Mouse (Mus musculus): Measurements from ENCODE around the gene Rbms3. TPM values are rescaled to one million over a fixed set of nuclear protein-coding genes. Genes with fewer than 3 reads are reported as not detected.

The Rbms3 gene
- total RNA-seq, 1 experiment = 2.2 TPM

DNA sequence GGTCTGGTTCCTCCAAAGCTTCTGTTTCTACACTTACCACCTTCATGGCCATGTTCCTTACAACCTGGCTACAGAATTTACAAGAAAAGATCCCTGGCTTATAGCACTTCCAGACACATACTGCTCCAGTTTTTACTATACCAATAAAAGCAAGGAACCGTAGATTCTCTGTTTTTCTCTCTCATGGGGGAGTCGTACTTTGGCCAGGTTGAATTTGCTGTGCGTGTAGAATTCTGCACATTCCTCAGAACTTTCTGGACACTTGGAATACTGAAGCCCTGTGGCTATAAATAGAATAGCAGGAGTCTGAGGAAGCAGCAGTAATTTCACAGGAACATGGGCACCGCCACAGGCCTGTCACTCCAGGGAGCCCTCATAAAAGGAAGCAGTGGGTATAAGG, 766.1 kb downstream of the Rbms3 start:
- in situ Hi-C loops (cut with MboI; ENCODE audit: low sequenced_read_pairs in 2 of 2, unreplicated experiment in 2 of 2) = no loop called here
- H3K27ac ChIP-seq (ENCODE audit: insufficient read depth, low read depth, low read length, poor library complexity, severe bottlenecking) = no peak overlapping the region

DNA sequence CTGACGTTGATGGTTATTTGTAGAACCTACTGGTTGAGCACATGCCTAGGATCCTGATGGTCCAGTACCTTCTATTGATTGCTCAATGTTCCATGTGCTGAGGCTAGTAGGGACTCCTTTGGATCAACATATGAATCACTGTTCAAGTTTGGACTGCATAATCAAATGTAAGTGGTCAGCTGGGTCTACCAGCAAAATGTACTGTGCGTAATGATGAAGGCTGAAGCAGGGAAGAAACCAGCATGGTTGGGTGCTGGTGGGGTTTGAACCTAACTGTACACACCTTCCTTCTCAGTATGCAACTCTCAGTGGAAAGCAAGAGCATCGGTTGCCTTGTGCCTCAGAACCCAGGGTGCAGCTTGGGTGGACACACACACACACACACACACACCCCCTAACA, 767.4 kb downstream of the Rbms3 start:
- Histone ChIP-seq H3K4me3 (ENCODE audit: insufficient read depth in 1 of 2, low read depth in 1 of 2, low read length in 2 of 2, poor library complexity in 1 of 2, severe bottlenecking in 1 of 2) (no peak overlapping the region), H3K36me3 (ENCODE audit: control insufficient read depth, insufficient read depth, low read length, poor library complexity, severe bottlenecking) (no peaks in the 10 kb centered on the region), H3K27ac (ENCODE audit: insufficient read depth, low read depth, low read length, poor library complexity, severe bottlenecking) (no peak overlapping the region), H3K4me1 (ENCODE audit: control insufficient read depth in 2 of 2, insufficient read depth in 2 of 2, low read length in 2 of 2, poor library complexity in 1 of 2) (no peaks in the 10 kb centered on the region), H3K9ac (ENCODE audit: insufficient read depth, low read depth, low read length, poor library complexity, severe bottlenecking) (no peak overlapping the region), H3K9me3 (ENCODE audit: control insufficient read depth, insufficient read depth, low read depth, low read length) (no peaks in the 10 kb centered on the region)
- in situ Hi-C loops (cut with MboI; ENCODE audit: low sequenced_read_pairs in 2 of 2, unreplicated experiment in 2 of 2) = no loop called here
- TF ChIP-seq CHD2 (IDR thresholded peaks at IDR 0.05; ENCODE audit: low read depth, low read length) (no peak), MAFK (IDR thresholded peaks at IDR 0.05; ENCODE audit: insufficient read depth, low read depth, low read length) (no peak), ZNF384 (IDR thresholded peaks at IDR 0.05; ENCODE audit: low read depth, low read length) (no peak), ZC3H11A (IDR thresholded peaks at IDR 0.05; ENCODE audit: borderline replicate concordance, low read depth, low read length) (no peak), HCFC1 (IDR thresholded peaks at IDR 0.05; ENCODE audit: borderline replicate concordance, insufficient read depth, low read length) (no peak)
- DNase-seq (ENCODE audit: low read depth, low spot score) = no peak

More for the DNA sequence above, 766.1 kb downstream of the Rbms3 start:
- Histone ChIP-seq H3K36me3 (ENCODE audit: control insufficient read depth, insufficient read depth, low read length, poor library complexity, severe bottlenecking) (no peaks in the 10 kb centered on the region), H3K4me1 (ENCODE audit: control insufficient read depth in 2 of 2, insufficient read depth in 2 of 2, low read length in 2 of 2, poor library complexity in 1 of 2) (no peaks in the 10 kb centered on the region), H3K9ac (ENCODE audit: insufficient read depth, low read depth, low read length, poor library complexity, severe bottlenecking) (no peak overlapping the region), H3K4me3 (ENCODE audit: insufficient read depth in 1 of 2, low read depth in 1 of 2, low read length in 2 of 2, poor library complexity in 1 of 2, severe bottlenecking in 1 of 2) (no peak overlapping the region), H3K9me3 (ENCODE audit: control insufficient read depth, insufficient read depth, low read depth, low read length) (no peaks in the 10 kb centered on the region)
- DNase-seq (ENCODE audit: low read depth, low spot score) = no peak
- TF ChIP-seq HCFC1 (IDR thresholded peaks at IDR 0.05; ENCODE audit: borderline replicate concordance, insufficient read depth, low read length) = no peak
- no peak for TF ChIP-seq CHD2 (IDR thresholded peaks at IDR 0.05; ENCODE audit: low read depth, low read length)
- no peak for TF ChIP-seq ZNF384 (IDR thresholded peaks at IDR 0.05; ENCODE audit: low read depth, low read length)
- no peak for TF ChIP-seq MAFK (IDR thresholded peaks at IDR 0.05; ENCODE audit: insufficient read depth, low read depth, low read length)
- no peak for TF ChIP-seq ZC3H11A (IDR thresholded peaks at IDR 0.05; ENCODE audit: borderline replicate concordance, low read depth, low read length)

DNA sequence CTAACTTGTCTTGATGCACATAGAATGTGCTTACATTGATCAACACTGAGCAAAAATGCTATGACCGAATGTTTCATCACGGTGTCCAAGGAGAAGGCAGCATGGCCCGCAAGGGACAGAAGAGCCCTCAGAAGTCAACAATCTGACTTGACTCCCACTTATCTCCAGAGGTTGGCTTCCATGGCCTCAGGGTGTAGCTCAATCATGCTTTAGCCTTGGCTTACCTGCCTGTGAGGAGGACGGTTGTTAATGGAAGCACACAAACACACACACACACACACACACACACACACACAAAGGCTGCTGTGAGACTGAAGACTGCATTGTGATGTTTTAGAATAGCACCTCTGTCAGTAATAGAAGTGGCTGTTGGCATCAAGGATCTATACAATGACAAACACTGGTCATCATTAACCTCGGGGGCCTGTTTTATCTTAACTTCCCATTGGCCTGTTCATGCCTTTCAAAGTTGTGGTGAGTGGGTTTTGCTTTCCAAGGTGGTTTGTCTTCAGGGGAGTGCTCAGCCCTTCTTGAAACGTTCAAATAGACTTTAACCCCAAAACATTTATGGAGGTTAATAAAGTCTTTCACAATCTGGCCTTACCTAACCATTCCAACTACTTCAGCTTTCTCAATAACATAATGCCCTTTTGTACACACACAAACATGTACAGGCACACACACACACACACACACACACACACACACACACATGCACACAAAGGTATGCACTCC, 771.7 kb downstream of the Rbms3 start:
- H3K4me3 ChIP-seq (ENCODE audit: insufficient read depth in 1 of 2, low read depth in 1 of 2, low read length in 2 of 2, poor library complexity in 1 of 2, severe bottlenecking in 1 of 2) = no peak overlapping the region
- H3K27ac ChIP-seq (ENCODE audit: insufficient read depth, low read depth, low read length, poor library complexity, severe bottlenecking) = no peak overlapping the region
- no peak for DNase-seq (ENCODE audit: low read depth, low spot score)
- H3K4me1 ChIP-seq (ENCODE audit: control insufficient read depth in 2 of 2, insufficient read depth in 2 of 2, low read length in 2 of 2, poor library complexity in 1 of 2) = no peaks in the 10 kb centered on the region
- in situ Hi-C loops (cut with MboI; ENCODE audit: low sequenced_read_pairs in 2 of 2, unreplicated experiment in 2 of 2) = no loop called here
- H3K9me3 ChIP-seq (ENCODE audit: control insufficient read depth, insufficient read depth, low read depth, low read length) = no peaks in the 10 kb centered on the region
- no peak for TF ChIP-seq MAFK (IDR thresholded peaks at IDR 0.05; ENCODE audit: insufficient read depth, low read depth, low read length)
- no peak for TF ChIP-seq ZNF384 (IDR thresholded peaks at IDR 0.05; ENCODE audit: low read depth, low read length)
- TF ChIP-seq HCFC1 (IDR thresholded peaks at IDR 0.05; ENCODE audit: borderline replicate concordance, insufficient read depth, low read length) = no peak
- TF ChIP-seq ZC3H11A (IDR thresholded peaks at IDR 0.05; ENCODE audit: borderline replicate concordance, low read depth, low read length) = no peak
- TF ChIP-seq CHD2 (IDR thresholded peaks at IDR 0.05; ENCODE audit: low read depth, low read length) = no peak
- H3K36me3 ChIP-seq (ENCODE audit: control insufficient read depth, insufficient read depth, low read length, poor library complexity, severe bottlenecking) = no peaks in the 10 kb centered on the region
- no peak overlapping the region for H3K9ac ChIP-seq (ENCODE audit: insufficient read depth, low read depth, low read length, poor library complexity, severe bottlenecking)

DNA sequence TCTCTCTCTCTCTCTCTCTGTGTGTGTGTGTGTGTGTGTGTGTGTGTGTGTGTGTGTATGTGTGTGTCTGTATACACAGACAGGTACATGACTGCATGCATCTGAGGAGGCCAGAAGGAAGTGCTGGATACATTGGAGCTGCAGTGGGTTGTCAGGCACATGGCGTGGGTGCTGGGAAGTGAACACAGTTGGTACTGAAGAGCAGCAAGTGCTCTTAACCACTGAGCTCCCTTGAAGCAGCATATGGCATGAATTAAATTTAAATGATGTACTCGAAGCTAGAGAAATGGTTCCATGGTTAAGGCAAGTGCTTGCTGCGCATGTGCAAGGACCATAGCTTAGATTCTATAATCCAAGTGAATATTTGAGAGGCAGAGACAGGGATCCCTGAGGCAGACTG, 772.6 kb downstream of the Rbms3 start:
- DNase-seq (ENCODE audit: low read depth, low spot score) = no peak
- Histone ChIP-seq H3K4me1 (ENCODE audit: control insufficient read depth in 2 of 2, insufficient read depth in 2 of 2, low read length in 2 of 2, poor library complexity in 1 of 2) (no peaks in the 10 kb centered on the region), H3K27ac (ENCODE audit: insufficient read depth, low read depth, low read length, poor library complexity, severe bottlenecking) (no peak overlapping the region), H3K4me3 (ENCODE audit: insufficient read depth in 1 of 2, low read depth in 1 of 2, low read length in 2 of 2, poor library complexity in 1 of 2, severe bottlenecking in 1 of 2) (no peak overlapping the region), H3K9ac (ENCODE audit: insufficient read depth, low read depth, low read length, poor library complexity, severe bottlenecking) (no peak overlapping the region), H3K36me3 (ENCODE audit: control insufficient read depth, insufficient read depth, low read length, poor library complexity, severe bottlenecking) (no peaks in the 10 kb centered on the region), H3K9me3 (ENCODE audit: control insufficient read depth, insufficient read depth, low read depth, low read length) (no peaks in the 10 kb centered on the region)
- in situ Hi-C loops (cut with MboI; ENCODE audit: low sequenced_read_pairs in 2 of 2, unreplicated experiment in 2 of 2) = no loop called here
- no peak for TF ChIP-seq ZNF384 (IDR thresholded peaks at IDR 0.05; ENCODE audit: low read depth, low read length)
- no peak for TF ChIP-seq ZC3H11A (IDR thresholded peaks at IDR 0.05; ENCODE audit: borderline replicate concordance, low read depth, low read length)
- no peak for TF ChIP-seq MAFK (IDR thresholded peaks at IDR 0.05; ENCODE audit: insufficient read depth, low read depth, low read length)
- no peak for TF ChIP-seq HCFC1 (IDR thresholded peaks at IDR 0.05; ENCODE audit: borderline replicate concordance, insufficient read depth, low read length)
- TF ChIP-seq CHD2 (IDR thresholded peaks at IDR 0.05; ENCODE audit: low read depth, low read length) = no peak

Data from ES-E14 (cell line).